Mouse (Mus musculus): ENCODE data around the gene Acta2.
"Not testable (repeated sequence)": the region's sequence is repeated elsewhere in the genome, so short reads cannot be mapped to it uniquely, and the experiment has no call there.

The Acta2 gene

GRCm38 (mm10) chr19:34220732-34221380 lies 34.5 kb downstream of the Acta2 start:
- no peak for DNase-seq (ENCODE audit: low spot score in 2 of 2)

GRCm38 (mm10) chr19:34219260-34219968 lies 36.0 kb downstream of the Acta2 start:
- no peak for DNase-seq (ENCODE audit: low spot score in 2 of 2)

GRCm38 (mm10) chr19:34217761-34218160 lies 37.6 kb downstream of the Acta2 start:
- DNase-seq (ENCODE audit: low spot score in 2 of 2): no peak

- no peak for DNase-seq (ENCODE audit: low spot score in 2 of 2)
These were observed 38.4 kb downstream of the Acta2 start for GRCm38 (mm10) chr19:34216956-34217355.

- DNase-seq (ENCODE audit: low spot score in 2 of 2): no peak
These were observed 41.3 kb downstream of the Acta2 start for GRCm38 (mm10) chr19:34214136-34214535.

GRCm38 (mm10) chr19:34213251-34213645 lies 42.1 kb downstream of the Acta2 start:
- DNase-seq (ENCODE audit: low spot score in 2 of 2): no peak

- no peak for DNase-seq (ENCODE audit: low spot score in 2 of 2)
These were observed 42.7 kb downstream of the Acta2 start for GRCm38 (mm10) chr19:34212489-34213250.

- DNase-seq (ENCODE audit: low spot score in 2 of 2): no peak
These were observed 44.5 kb downstream of the Acta2 start for GRCm38 (mm10) chr19:34210841-34211240.

GRCm38 (mm10) chr19:34209930-34210581 lies 45.3 kb downstream of the Acta2 start:
- no peak for DNase-seq (ENCODE audit: low spot score in 2 of 2)

GRCm38 (mm10) chr19:34209031-34209430 lies 46.4 kb downstream of the Acta2 start:
- no peak for DNase-seq (ENCODE audit: low spot score in 2 of 2)

- no peak for DNase-seq (ENCODE audit: low spot score in 2 of 2)
These were observed 48.5 kb downstream of the Acta2 start for GRCm38 (mm10) chr19:34206760-34207440.

GRCm38 (mm10) chr19:34206128-34206527 lies 49.3 kb downstream of the Acta2 start:
- not testable (repeated sequence) for DNase-seq (ENCODE audit: low spot score in 2 of 2)

- peak in 1 of 2 experiments; percentile 43 for DNase-seq (ENCODE audit: low spot score in 2 of 2)
These were observed 52.7 kb downstream of the Acta2 start for GRCm38 (mm10) chr19:34202668-34203067.

GRCm38 (mm10) chr19:34199488-34199887 lies 55.9 kb downstream of the Acta2 start:
- DNase-seq (ENCODE audit: low spot score in 2 of 2): no peak

GRCm38 (mm10) chr19:34198901-34199300 lies 56.5 kb downstream of the Acta2 start:
- no peak for DNase-seq (ENCODE audit: low spot score in 2 of 2)

- DNase-seq (ENCODE audit: low spot score in 2 of 2): no peak
These were observed 57.3 kb downstream of the Acta2 start for GRCm38 (mm10) chr19:34198066-34198465.

GRCm38 (mm10) chr19:34195031-34195430 lies 60.4 kb downstream of the Acta2 start:
- no peak for DNase-seq (ENCODE audit: low spot score in 2 of 2)

GRCm38 (mm10) chr19:34194132-34194745 lies 61.2 kb downstream of the Acta2 start:
- no peak for DNase-seq (ENCODE audit: low spot score in 2 of 2)

- DNase-seq (ENCODE audit: low spot score in 2 of 2): no peak
These were observed 61.7 kb downstream of the Acta2 start for GRCm38 (mm10) chr19:34193683-34194082.

- peak in 1 of 2 experiments; percentile 41 for DNase-seq (ENCODE audit: low spot score in 2 of 2)
These were observed 62.2 kb downstream of the Acta2 start for GRCm38 (mm10) chr19:34193149-34193548.

All from spleen, postnatal 10 days (tissue).